Mouse (Mus musculus): ENCODE measurements around the gene Parva.

DNA sequence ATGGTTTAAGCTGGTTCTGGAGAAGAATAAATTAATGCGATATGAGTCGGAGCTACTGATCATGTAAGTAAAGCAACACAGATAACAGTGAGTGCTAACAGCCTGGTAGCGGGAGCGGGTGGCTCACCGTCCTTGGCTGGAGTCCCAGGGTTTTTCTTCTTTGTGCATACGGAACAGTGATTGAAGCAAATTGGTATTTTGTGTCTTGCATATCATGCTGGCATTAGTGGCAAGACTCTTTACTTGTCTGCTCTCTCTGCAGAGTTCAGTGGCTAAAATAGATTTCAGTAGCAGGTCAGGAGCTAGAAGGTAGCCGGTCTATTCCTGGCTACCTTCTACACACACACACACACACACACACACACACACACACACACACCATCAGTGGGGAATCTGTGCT lies 19.7 kb upstream of the Parva start:
- TF ChIP-seq CTCF (conservative IDR thresholded peaks at IDR 0.05; ENCODE audit: low read length) (no peak), NANOG (IDR thresholded peaks at IDR 0.05; ENCODE audit: borderline replicate concordance, low read length) (no peak), POU5F1 (IDR thresholded peaks at IDR 0.05; ENCODE audit: borderline replicate concordance, low read length) (no peak)
